Mouse (Mus musculus) bone marrow, adult 2 months (tissue): ENCODE data around the gene Olfr44.

ENCODE experiments used
- CTCF ChIP-seq: fragments of 200-500 bp; IDR thresholded peaks from 2 replicates; pipeline ENCODE4 v1.5.1; 2011; ENCODE audit warnings: low read length, control low read depth; ENCODE audit not compliant: control insufficient read depth, insufficient read depth
- POLR2A ChIP-seq: fragments of 200-500 bp; IDR thresholded peaks from 2 replicates; pipeline ENCODE4 v1.6.1; 2011; ENCODE audit warnings: low read depth, mild to moderate bottlenecking, control low read depth, low read length, borderline replicate concordance; ENCODE audit not compliant: control insufficient read depth

- no peak for TF ChIP-seq CTCF
- TF ChIP-seq POLR2A, result no peak
Observed at GRCm38 (mm10) chr9:39493895-39494294, at the start of gene Olfr44.
